Mouse (Mus musculus) heart, adult 2 months (tissue): Measurements from ENCODE around the gene Tex2.

Experiments used
- CTCF ChIP-seq: fragments of 200-600 bp; IDR thresholded peaks from 2 replicates; pipeline ENCODE4 v1.8.1; 2022; ENCODE audit warnings: antibody characterized with exemption, mild to moderate bottlenecking, moderate library complexity
- EP300 ChIP-seq: fragments of 200-500 bp; IDR thresholded peaks from 2 replicates; pipeline ENCODE4 v1.6.1; 2011; ENCODE audit warnings: low read depth, low read length, control low read depth; ENCODE audit not compliant: insufficient read depth
- POLR2A ChIP-seq: fragments of 200-500 bp; IDR thresholded peaks from 2 replicates; pipeline ENCODE4 v1.6.1; 2011; ENCODE audit warnings: mild to moderate bottlenecking, low read depth, low read length, control low read depth; ENCODE audit not compliant: insufficient read depth

DNA sequence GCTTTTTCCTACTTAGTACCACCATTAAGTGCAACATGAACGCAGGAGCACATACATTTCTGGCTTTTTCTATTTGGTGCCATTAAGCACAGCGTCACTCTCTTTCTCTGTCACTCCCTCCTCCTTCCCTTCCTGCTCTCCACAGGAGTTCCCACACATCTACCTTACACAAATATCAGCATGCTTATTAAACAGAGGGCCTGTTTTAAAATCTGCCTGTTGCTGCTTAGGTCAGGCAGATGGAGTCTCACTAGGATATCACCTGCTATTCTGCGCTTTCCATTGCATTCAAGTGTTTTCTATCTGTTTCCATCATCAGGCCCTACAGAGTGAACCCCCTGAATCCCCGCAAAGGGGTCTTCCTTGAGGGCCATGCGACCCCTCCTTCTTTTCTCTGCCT is 13.1 kb downstream of the Tex2 start:
- TF ChIP-seq POLR2A, result no peak
- TF ChIP-seq EP300, result no peak
- no peak for TF ChIP-seq CTCF
